Mouse (Mus musculus) cortical plate, adult 2 months (tissue): Measurements from ENCODE around the gene Cacnb2.

Experiments
- CTCF ChIP-seq: fragments of 200-500 bp; IDR thresholded peaks from 2 replicates; pipeline ENCODE4 v1.5.1; 2011; ENCODE audit warnings: mild to moderate bottlenecking, control low read depth, low read length; ENCODE audit not compliant: insufficient read depth; ENCODE audit errors: extremely low read depth
- POLR2A ChIP-seq: fragments of 200-500 bp; IDR thresholded peaks from 2 replicates; pipeline ENCODE4 v1.6.1; 2011; ENCODE audit warnings: mild to moderate bottlenecking, low read length, control low read depth; ENCODE audit not compliant: insufficient read depth; ENCODE audit errors: extremely low read depth

DNA sequence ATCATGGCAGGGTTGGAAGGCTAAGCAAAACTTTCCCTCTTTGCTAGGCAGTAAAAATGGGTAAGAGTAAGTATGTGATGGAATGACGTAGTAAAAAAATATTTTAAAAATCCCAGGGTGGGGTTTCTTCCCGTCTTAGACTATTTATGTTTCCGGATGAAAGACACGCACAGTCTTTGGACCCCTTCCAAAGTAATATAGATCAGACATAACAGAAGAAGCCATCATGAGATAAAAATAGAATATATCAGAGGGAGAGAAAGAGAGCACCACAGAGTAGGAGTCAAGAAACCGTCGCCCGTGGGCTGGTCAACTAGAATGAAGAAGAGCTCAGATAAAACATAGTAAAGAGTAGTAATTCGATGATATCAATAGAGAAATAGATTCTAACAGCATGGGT, 107.4 kb downstream of the Cacnb2 start:
- TF ChIP-seq CTCF (no peak), POLR2A (no peak)
